Mouse (Mus musculus) embryonic fibroblast, embryonic 13.5 days (primary cell): ENCODE results near the gene Siglecf.

ENCODE experiments used
- CTCF ChIP-seq: IDR thresholded peaks from 2 replicates; pipeline ENCODE4 v1.5.1; 2011; ENCODE audit warnings: mild to moderate bottlenecking, control low read depth, low read length, moderate library complexity, borderline replicate concordance; ENCODE audit not compliant: insufficient read depth
- POLR2A ChIP-seq: IDR thresholded peaks from 2 replicates; pipeline ENCODE4 v1.6.1; 2011; ENCODE audit warnings: low read depth, mild to moderate bottlenecking, control low read depth, low read length, moderate library complexity

DNA sequence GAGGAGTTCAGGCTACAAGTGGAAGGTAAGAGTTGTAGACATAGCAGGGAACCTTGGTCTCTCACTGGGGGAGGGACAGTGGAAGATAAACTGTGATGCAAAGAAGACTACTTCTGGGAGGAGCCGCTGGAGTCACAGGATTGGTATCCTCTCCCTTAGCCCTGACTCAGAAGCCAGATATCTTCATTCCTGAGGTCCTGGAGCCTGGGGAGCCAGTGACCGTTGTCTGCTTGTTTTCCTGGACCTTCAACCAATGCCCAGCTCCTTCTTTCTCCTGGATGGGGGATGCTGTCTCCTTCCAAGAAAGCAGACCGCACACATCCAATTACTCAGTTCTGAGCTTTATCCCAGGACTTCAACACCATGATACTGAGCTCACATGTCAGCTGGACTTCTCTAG is 57.9 kb downstream of the Siglecf start:
- TF ChIP-seq CTCF (no peak), POLR2A (0 out of 2 replicates have a peak, but pooled peaks have one; percentile 33)
